Mouse (Mus musculus) lung, postnatal 0 days (tissue): ENCODE measurements around the gene Gm45618.
"Not testable (repeated sequence)": the region's sequence is repeated elsewhere in the genome, so short reads cannot be mapped to it uniquely, and the experiment has no call there.

ENCODE experiments used
- CTCF ChIP-seq: IDR thresholded peaks from 2 replicates; pipeline ENCODE4 v1.5.1; 2016; ENCODE audit warnings: antibody characterized with exemption, mild to moderate bottlenecking
- EP300 ChIP-seq: IDR thresholded peaks from 2 replicates; pipeline ENCODE4 v1.6.1; 2016; ENCODE audit warnings: antibody characterized with exemption, mild to moderate bottlenecking, control low read depth

DNA sequence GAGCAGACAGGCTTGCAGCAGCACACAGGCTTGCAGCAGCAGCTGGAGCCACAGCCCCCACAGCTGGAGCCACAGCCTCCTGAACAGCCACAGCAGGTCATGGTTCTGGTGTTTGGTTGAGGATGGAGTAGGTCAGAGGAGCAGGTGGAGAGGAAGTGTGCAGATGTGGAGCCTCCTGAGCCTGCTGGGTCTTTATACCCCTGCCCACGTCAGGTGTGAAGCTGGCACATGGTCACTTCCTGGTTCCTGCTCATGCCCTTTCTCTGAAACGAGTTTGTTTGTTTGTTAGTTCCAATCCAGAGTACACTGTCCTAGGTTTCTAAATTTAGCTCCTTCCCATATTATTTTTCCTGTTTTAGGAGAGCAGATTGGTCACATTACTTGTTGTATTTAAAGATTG lies 36.5 kb upstream of the Gm45618 start, which contains the start of gene Gm29735:
- not testable (repeated sequence) for TF ChIP-seq EP300, CTCF
